Mouse (Mus musculus): ENCODE measurements at regions not wholly inside any gene's neighbourhood (a gene's known extent, or its start where the extent isn't known, plus 50 kb on each side); places are given as distances from the start of the nearest gene placed in this dataset.

GRCm38 (mm10) chr1:125241717-125242116 lies 193.8 kb downstream of the Actr3 start:
- H3K4me1 ChIP-seq (ENCODE audit: control insufficient read depth, insufficient read depth, low read length): no peaks in the 10 kb centered on the region
- H3K4me3 ChIP-seq (ENCODE audit: insufficient read depth, low read length): no peak overlapping the region
- TF ChIP-seq POLR2A (IDR thresholded peaks at IDR 0.05; ENCODE audit: extremely low read depth, insufficient read depth, low read length) (no peak), CTCF (IDR thresholded peaks at IDR 0.05; ENCODE audit: extremely low read depth, insufficient read depth, low read length) (no peak)
- H3K27ac ChIP-seq (ENCODE audit: insufficient read depth, low read length): no peak overlapping the region

- no peak overlapping the region for H3K27ac ChIP-seq (ENCODE audit: insufficient read depth, low read length)
- H3K4me1 ChIP-seq (ENCODE audit: control insufficient read depth, insufficient read depth, low read length): no peaks in the 10 kb centered on the region
- no peak for TF ChIP-seq POLR2A (IDR thresholded peaks at IDR 0.05; ENCODE audit: extremely low read depth, insufficient read depth, low read length)
- no peak for TF ChIP-seq CTCF (IDR thresholded peaks at IDR 0.05; ENCODE audit: extremely low read depth, insufficient read depth, low read length)
- H3K4me3 ChIP-seq (ENCODE audit: insufficient read depth, low read length): no peak overlapping the region
Observed at GRCm38 (mm10) chr1:125237595-125237988, 197.9 kb downstream of the Actr3 start.

- no peak overlapping the region for H3K27ac ChIP-seq (ENCODE audit: insufficient read depth, low read length)
- no peaks in the 10 kb centered on the region for H3K4me1 ChIP-seq (ENCODE audit: control insufficient read depth, insufficient read depth, low read length)
- TF ChIP-seq CTCF (IDR thresholded peaks at IDR 0.05; ENCODE audit: extremely low read depth, insufficient read depth, low read length): no peak
- no peak for TF ChIP-seq POLR2A (IDR thresholded peaks at IDR 0.05; ENCODE audit: extremely low read depth, insufficient read depth, low read length)
Observed at GRCm38 (mm10) chr1:125236948-125237594, 198.5 kb downstream of the Actr3 start.

GRCm38 (mm10) chr1:125234747-125235146 lies 200.8 kb downstream of the Actr3 start:
- H3K4me3 ChIP-seq (ENCODE audit: insufficient read depth, low read length): no peak overlapping the region
- no peak overlapping the region for H3K27ac ChIP-seq (ENCODE audit: insufficient read depth, low read length)
- no peak for TF ChIP-seq CTCF (IDR thresholded peaks at IDR 0.05; ENCODE audit: extremely low read depth, insufficient read depth, low read length)
- TF ChIP-seq POLR2A (IDR thresholded peaks at IDR 0.05; ENCODE audit: extremely low read depth, insufficient read depth, low read length): no peak
- no peaks in the 10 kb centered on the region for H3K4me1 ChIP-seq (ENCODE audit: control insufficient read depth, insufficient read depth, low read length)

More at GRCm38 (mm10) chr1:125236948-125237594, 198.5 kb downstream of the Actr3 start:
- no peak overlapping the region for H3K4me3 ChIP-seq (ENCODE audit: insufficient read depth, low read length)

- TF ChIP-seq CTCF (IDR thresholded peaks at IDR 0.05; ENCODE audit: extremely low read depth, insufficient read depth, low read length): no peak
- no peak for TF ChIP-seq POLR2A (IDR thresholded peaks at IDR 0.05; ENCODE audit: extremely low read depth, insufficient read depth, low read length)
- H3K4me3 ChIP-seq (ENCODE audit: insufficient read depth, low read length): no peak overlapping the region
- no peak overlapping the region for H3K27ac ChIP-seq (ENCODE audit: insufficient read depth, low read length)
- H3K4me1 ChIP-seq (ENCODE audit: control insufficient read depth, insufficient read depth, low read length): no peaks in the 10 kb centered on the region
Observed at GRCm38 (mm10) chr1:125223370-125223769, 212.2 kb downstream of the Actr3 start.

- Histone ChIP-seq H3K4me1 (ENCODE audit: control insufficient read depth, insufficient read depth, low read length) (no peaks in the 10 kb centered on the region), H3K4me3 (ENCODE audit: insufficient read depth, low read length) (no peak overlapping the region), H3K27ac (ENCODE audit: insufficient read depth, low read length) (no peak overlapping the region)
- no peak for TF ChIP-seq POLR2A (IDR thresholded peaks at IDR 0.05; ENCODE audit: extremely low read depth, insufficient read depth, low read length)
- TF ChIP-seq CTCF (IDR thresholded peaks at IDR 0.05; ENCODE audit: extremely low read depth, insufficient read depth, low read length): no peak
Observed at GRCm38 (mm10) chr1:125216192-125216591, 219.3 kb downstream of the Actr3 start.

- H3K27ac ChIP-seq (ENCODE audit: insufficient read depth, low read length): no peak overlapping the region
- TF ChIP-seq POLR2A (IDR thresholded peaks at IDR 0.05; ENCODE audit: extremely low read depth, insufficient read depth, low read length) (no peak), CTCF (IDR thresholded peaks at IDR 0.05; ENCODE audit: extremely low read depth, insufficient read depth, low read length) (no peak)
- H3K4me3 ChIP-seq (ENCODE audit: insufficient read depth, low read length): no peak overlapping the region
- no peaks in the 10 kb centered on the region for H3K4me1 ChIP-seq (ENCODE audit: control insufficient read depth, insufficient read depth, low read length)
Observed at GRCm38 (mm10) chr1:125187091-125187490, 248.4 kb downstream of the Actr3 start.

GRCm38 (mm10) chr1:125176124-125176937 lies 259.2 kb downstream of the Actr3 start:
- Histone ChIP-seq H3K4me3 (ENCODE audit: insufficient read depth, low read length) (no peak overlapping the region), H3K4me1 (ENCODE audit: control insufficient read depth, insufficient read depth, low read length) (no peaks in the 10 kb centered on the region), H3K27ac (ENCODE audit: insufficient read depth, low read length) (no peak overlapping the region)
- no peak for TF ChIP-seq POLR2A (IDR thresholded peaks at IDR 0.05; ENCODE audit: extremely low read depth, insufficient read depth, low read length)
- no peak for TF ChIP-seq CTCF (IDR thresholded peaks at IDR 0.05; ENCODE audit: extremely low read depth, insufficient read depth, low read length)

- TF ChIP-seq POLR2A (IDR thresholded peaks at IDR 0.05; ENCODE audit: extremely low read depth, insufficient read depth, low read length) (no peak), CTCF (IDR thresholded peaks at IDR 0.05; ENCODE audit: extremely low read depth, insufficient read depth, low read length) (no peak)
- Histone ChIP-seq H3K4me3 (ENCODE audit: insufficient read depth, low read length) (no peak overlapping the region), H3K4me1 (ENCODE audit: control insufficient read depth, insufficient read depth, low read length) (no peaks in the 10 kb centered on the region), H3K27ac (ENCODE audit: insufficient read depth, low read length) (no peak overlapping the region)
Observed at GRCm38 (mm10) chr1:125174725-125175124, 260.8 kb downstream of the Actr3 start.

- no peak for TF ChIP-seq CTCF (IDR thresholded peaks at IDR 0.05; ENCODE audit: extremely low read depth, insufficient read depth, low read length)
- TF ChIP-seq POLR2A (IDR thresholded peaks at IDR 0.05; ENCODE audit: extremely low read depth, insufficient read depth, low read length): no peak
- H3K27ac ChIP-seq (ENCODE audit: insufficient read depth, low read length): no peak overlapping the region
- H3K4me1 ChIP-seq (ENCODE audit: control insufficient read depth, insufficient read depth, low read length): no peaks in the 10 kb centered on the region
- no peak overlapping the region for H3K4me3 ChIP-seq (ENCODE audit: insufficient read depth, low read length)
Observed at GRCm38 (mm10) chr1:125172474-125172873, 263.1 kb downstream of the Actr3 start.
